Comparison of ENCODE assay signal across 34 mouse cellular contexts in the genomic region with DNA sequence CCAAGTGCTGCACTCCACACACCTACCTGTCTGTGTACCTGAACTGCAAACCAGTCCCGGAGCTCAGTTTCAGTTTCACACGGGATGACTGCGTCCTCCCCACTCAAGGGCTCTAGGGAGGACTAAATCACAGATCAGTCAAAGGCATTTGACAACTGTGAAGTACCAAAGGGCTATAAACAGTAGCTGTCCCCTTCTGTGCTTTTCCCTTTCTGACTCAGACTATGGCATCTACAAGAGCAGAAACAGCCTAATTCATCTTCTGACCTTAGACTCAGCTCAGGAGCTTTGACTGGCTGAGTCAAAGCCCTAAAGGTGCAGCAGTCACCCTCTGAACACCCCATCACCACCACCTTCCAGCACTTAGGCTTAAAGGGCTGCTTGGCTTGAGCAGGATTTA.
"Had no signal": no experiment of that assay in that cellular context is flagged by ENCODE, and none has a peak within 500 bp of the region (broad histone marks: within the 10 kb centered on the region; RNA-seq: fewer than 3 reads in every experiment).

No protein-coding gene starts in this region.

- ATAC-seq: hindbrain, embryonic 16.5 days; hindbrain, postnatal 0 days; inflammation-experienced regulatory T-cells, adult 6 months; intestine, embryonic 15.5 days; intestine, embryonic 16.5 days; intestine, postnatal 0 days had no signal

- H3K4me1 ChIP-seq: heart, embryonic 12.5 days; intestine, embryonic 15.5 days; kidney, embryonic 15.5 days had no signal

- H3K27me3 ChIP-seq: heart, embryonic 12.5 days; heart, embryonic 13.5 days; heart, embryonic 15.5 days; hindbrain, embryonic 15.5 days; intestine, embryonic 15.5 days; kidney, embryonic 15.5 days had no signal

- DNase-seq: heart, postnatal 10 days; heart, postnatal 14 days; heart, postnatal 36 days; heart, postnatal 4 days; kidney, adult 11 months; kidney, adult 18-20 months; kidney, adult 2 months; kidney, adult 8-10 months; kidney, adult 9 months; kidney, postnatal 10 days; kidney, postnatal 14 days; kidney, postnatal 25 days; kidney, postnatal 36 days; kidney, postnatal 4 days; layer of hippocampus, adult 9-11 months; layer of hippocampus, postnatal 36 days had no signal

- H3K36me3 ChIP-seq: heart, embryonic 10.5 days; heart, embryonic 12.5 days; heart, embryonic 13.5 days; heart, embryonic 15.5 days; hindbrain, embryonic 10.5 days; hindbrain, embryonic 15.5 days; intestine, embryonic 15.5 days; kidney, embryonic 15.5 days had no signal

- H3K4me3 ChIP-seq: heart, embryonic 10.5 days; heart, embryonic 12.5 days; heart, embryonic 13.5 days; heart, embryonic 15.5 days; hindbrain, embryonic 10.5 days; hindbrain, embryonic 15.5 days; intestine, embryonic 15.5 days; kidney, embryonic 15.5 days; layer of hippocampus, adult 2 months; left cerebral cortex, adult 2 months had no signal

- H3K27ac ChIP-seq: heart, embryonic 10.5 days; heart, embryonic 13.5 days; heart, embryonic 15.5 days; hindbrain, embryonic 10.5 days; hindbrain, embryonic 14.5 days; hindbrain, postnatal 0 days; intestine, embryonic 15.5 days; kidney, embryonic 15.5 days; kidney, postnatal 0 days; layer of hippocampus, adult 2 months; left cerebral cortex, adult 2 months had no signal

- H3K4me2 ChIP-seq: heart, embryonic 11.5 days; heart, embryonic 12.5 days; heart, embryonic 13.5 days; heart, embryonic 15.5 days; hindbrain, embryonic 14.5 days; hindbrain, embryonic 15.5 days; intestine, embryonic 15.5 days; kidney, embryonic 15.5 days had no signal

- H3K9ac ChIP-seq: heart, embryonic 12.5 days; heart, embryonic 13.5 days; heart, embryonic 15.5 days; hindbrain, embryonic 14.5 days; hindbrain, embryonic 15.5 days; intestine, embryonic 15.5 days; kidney, embryonic 15.5 days had no signal

- H3K9me3 ChIP-seq: heart, embryonic 10.5 days; heart, embryonic 13.5 days; heart, embryonic 15.5 days; hindbrain, embryonic 10.5 days; hindbrain, embryonic 15.5 days; intestine, embryonic 15.5 days; kidney, embryonic 15.5 days had no signal
